Mouse (Mus musculus): ENCODE data around the gene Eps15.

The Eps15 gene

DNA sequence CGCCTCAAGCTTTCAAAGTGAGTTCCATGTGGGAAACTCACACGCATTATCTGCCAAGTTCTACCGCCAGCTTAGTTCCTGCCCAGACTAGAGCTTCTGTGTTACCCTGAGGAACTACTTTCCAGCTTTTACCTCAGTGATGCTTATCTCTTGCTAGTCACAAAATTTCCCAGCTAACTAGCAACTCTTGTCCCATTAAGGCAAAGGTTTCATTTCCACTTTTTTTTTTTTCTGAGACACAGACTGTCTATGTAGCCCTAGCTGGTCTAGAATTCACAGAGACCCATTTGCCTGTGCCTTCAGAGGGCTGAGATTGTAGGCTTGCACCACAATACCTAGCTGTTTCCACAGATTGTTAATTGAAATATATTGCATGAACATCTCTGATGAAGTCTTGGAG is 12.6 kb upstream of the Eps15 start:
- no peak for DNase-seq (ENCODE audit: inconsistent age in 2 of 2, low spot score in 1 of 2)

DNA sequence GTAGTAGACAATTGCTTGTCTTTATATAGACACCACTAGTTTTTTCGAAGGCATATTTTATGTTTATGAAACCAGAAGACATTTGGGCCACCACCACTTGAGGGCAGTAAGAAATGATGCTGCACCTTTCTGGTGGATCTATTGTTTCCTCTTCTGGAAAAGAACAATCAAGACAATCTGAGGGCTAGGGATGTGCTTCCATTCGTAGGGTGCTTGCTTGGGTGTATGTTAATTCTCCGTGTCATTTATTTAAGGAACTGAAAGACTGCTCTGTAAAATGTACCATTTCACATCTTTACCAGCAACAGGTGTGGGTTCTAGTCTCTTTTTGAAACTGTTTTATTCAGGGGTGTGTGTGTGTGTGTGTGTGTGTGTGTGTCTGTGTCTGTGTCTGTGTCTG is 11.2 kb upstream of the Eps15 start:
- DNase-seq (ENCODE audit: inconsistent age in 2 of 2, low spot score in 1 of 2) = no peak

DNA sequence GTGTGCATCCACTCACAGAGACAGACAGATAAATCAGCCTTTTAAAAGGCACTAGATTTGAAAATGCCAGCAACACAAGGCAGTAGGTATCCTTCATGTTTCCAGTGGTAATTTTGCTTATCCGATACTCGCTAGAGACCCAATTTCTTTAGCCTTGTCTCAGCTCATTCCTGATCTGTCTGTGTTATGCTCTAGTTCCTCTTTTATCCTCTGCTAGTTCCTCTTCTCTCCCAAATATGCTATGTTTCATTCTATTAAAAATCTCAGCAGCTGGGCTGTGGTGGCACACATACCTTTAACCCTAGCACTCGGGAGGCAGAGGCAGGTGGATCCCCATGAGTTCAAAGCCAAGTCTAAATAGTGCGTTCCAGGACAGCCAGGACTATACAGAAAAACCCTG is 8.3 kb upstream of the Eps15 start:
- no peak for DNase-seq (ENCODE audit: inconsistent age in 2 of 2, low spot score in 1 of 2)

DNA sequence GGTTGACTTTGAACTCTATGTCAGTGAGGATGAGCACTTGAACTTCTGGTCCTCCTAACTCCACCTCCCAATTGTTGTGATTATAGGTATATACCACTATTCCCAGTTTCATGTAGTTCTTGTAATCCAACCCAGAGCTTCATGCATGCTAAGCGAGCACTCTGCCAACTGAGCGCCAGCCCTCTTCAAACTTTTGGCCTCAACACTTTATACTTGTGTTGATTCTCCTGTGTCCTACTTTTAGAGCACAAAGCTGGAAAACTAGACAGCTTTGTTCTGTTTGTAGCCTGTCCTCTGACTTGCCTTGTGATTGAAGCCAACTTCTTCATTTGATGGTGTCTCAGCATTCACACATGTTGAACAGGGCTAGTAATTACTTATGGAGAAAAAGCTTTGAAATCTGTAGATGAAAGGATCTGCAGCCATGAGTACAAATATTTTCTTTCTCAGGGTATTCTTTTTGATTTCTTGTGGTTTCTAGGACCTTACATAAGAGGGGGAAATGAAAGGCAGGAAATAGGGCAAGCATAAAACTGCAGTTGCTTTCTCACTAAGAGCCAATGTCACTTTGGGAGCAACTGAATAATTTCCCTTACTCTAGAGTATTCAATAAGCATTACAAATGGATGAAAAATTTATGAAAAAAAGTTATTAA is 6.4 kb upstream of the Eps15 start:
- no peak for DNase-seq (ENCODE audit: inconsistent age in 2 of 2, low spot score in 1 of 2)

DNA sequence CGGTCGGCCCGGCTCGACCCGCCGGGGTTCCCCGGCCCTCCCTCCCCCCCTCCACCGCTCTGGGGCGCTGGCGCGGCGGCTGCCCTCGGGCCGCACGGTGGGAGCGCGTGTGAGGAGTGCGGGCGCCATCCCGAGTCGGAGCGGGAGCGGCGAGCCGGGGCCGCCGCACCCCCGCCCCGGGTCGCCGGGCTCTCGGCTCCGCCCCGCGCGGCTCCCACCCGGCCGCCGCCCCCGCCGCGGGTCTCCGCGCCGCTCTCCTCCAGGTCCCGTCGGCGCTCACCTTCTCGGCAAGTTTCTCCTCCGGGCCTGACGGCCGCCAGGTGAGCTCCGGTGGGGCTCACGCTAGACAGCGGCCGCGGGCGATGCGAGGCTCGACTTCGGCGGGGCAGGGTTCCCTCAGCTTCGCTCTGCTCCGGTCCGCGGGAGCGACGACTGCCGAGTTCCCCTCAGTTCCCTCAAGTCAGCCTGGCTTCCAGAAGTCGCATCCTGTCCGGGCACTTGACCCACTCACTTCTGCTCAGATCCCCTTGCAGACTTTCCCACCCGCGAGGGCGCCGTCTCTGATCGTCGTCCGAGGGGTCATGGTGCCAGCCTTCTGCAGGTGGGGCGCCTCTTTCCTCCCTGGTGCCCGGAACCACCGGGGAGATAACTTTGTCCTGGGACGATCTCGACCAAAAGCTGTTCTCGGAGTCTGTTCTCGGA is 542 bp downstream of the Eps15 start:
- DNase-seq (ENCODE audit: inconsistent age in 2 of 2, low spot score in 1 of 2) = peak in 1 of 2 experiments; percentile 78

DNA sequence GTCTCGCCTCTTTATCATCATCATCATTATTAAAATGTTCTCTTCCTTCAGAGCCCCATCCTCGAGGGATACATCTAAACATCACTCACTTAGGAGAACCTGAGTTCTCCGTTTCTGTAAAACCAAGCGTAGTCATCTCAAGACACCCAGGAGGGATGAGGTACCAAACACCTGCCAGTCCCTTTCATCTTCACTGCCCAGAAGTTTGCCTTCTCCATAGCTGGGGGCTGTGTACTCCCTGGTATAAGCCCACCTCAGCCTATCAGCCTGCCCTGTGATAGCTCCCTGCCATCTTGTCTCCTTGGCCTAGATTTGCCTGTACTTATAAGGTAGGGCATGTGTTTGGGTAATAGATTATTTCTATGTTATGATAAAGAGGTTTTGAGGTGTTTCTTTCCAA is 1.1 kb downstream of the Eps15 start:
- DNase-seq (ENCODE audit: inconsistent age in 2 of 2, low spot score in 1 of 2) = peak in 1 of 2 experiments; percentile 15

DNA sequence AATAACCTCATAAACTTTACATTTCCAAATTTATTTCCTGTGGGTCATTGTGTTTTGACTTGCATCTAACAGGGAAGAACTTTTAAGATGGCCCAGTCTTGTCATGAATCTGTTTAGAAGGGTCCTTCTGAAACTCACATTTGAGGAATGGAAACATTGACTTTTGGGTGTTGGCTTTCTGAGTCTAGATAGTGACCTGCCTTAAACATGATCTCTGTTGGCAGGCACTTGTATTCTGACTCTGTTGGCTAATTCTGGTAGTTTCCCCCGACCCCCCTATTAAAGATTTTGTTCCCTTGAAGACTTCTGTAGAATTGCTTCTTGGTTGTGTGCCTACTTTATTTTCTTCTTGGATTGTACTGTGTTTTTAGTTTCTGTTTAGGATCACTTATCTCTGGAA is 1.9 kb downstream of the Eps15 start:
- DNase-seq (ENCODE audit: inconsistent age in 2 of 2, low spot score in 1 of 2) = no peak

DNA sequence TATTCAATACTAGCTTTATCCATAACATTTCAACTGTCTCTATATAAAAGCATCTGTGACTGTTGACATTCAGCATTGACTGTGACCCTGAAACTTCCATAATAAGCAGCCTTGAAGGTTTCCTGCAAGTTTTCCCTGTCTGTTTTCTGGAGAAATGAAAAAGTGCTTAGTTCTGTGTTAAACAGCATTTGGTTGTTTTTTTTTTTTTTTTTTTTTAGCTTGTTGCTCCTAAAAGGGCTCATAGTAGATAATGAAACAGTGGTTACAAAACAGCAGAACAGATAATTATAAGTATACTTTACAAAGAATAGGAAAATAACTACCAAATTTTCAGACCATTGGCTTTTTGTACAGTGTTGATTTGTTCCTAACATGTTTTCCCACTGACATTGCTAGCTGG is 14.6 kb downstream of the Eps15 start:
- no peak for DNase-seq (ENCODE audit: inconsistent age in 2 of 2, low spot score in 1 of 2)

DNA sequence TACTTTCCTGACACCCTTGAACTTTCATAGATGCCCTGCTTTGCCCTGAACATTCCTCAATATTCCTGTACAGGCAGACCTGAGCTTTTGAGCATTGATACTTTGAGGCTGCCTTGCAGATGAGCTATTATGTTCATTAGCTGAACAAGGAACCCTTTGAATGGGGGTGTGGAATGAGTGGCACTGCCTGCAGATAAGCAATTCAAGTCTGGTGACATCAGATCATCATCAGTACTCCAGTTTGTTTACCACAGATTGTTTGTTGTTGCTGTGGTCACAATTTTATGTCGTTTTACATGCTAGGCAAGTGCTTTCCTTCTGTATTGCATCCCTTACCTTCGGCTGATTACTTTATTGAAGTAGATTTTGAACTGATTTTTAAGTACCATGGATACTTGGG is 16.4 kb downstream of the Eps15 start:
- DNase-seq (ENCODE audit: inconsistent age in 2 of 2, low spot score in 1 of 2) = no peak

DNA sequence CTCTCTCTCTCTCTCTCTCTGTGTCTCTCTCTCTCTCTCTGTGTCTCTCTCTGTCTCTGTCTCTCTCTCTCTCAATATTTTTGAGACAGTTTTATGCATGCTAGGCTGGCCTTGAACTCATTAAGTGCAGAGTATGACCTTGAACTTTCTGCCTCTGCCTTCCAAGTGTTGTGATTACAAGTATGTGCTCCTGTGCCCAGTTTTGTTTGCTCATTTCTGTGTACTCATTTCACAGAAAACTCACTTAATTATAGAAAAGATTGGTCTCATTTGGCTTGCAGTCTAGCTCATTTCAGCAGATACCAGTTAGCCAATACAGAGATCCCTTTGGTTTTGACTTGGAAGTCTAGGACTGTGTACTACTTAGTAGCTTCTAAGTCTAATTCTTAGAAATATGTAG is 19.1 kb downstream of the Eps15 start:
- DNase-seq (ENCODE audit: inconsistent age in 2 of 2, low spot score in 1 of 2) = peak in 1 of 2 experiments; percentile 71

DNA sequence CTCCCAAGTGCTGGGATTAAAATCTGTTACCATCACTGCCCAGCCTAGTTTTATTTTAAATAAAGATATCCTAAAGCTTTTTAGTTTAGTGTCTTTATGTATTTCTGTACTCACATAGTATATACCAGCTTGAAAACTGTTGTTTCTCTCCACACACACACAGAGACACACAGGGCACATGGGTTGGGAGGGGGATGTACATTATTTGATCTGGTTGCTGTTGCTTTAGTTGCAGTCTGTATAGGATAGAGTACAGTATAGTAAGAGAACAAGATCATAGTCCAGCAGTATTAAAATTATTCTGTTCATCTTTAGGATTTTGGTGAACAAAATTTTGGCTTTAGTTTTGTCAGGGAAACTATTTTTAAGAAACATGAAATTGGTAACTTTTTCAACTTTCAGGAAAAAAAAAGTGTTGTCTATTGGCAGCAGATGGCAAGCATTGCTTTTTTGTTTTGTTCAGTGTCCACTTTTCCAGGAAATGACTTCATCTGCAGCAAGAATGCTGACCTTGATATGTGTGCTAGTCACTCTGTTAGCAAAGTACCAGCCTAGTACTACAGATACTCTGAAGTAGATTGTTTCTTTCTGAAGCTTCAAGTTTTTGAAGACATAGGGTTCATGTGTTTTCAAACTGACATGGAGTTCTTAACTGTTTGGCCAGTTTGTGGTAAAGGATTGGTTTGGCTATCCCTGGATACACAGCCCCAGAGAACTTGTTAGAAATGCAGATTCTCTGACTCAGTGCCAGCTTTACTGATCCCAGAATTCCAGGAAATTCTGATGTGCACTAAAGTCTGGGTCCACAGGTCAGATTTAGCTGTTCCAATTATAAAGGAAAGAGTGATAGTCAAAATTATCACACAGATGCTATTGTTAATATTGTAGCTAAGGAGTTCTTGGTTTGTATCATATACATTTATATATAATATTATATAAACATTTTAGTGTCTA is 37.1 kb downstream of the Eps15 start:
- DNase-seq (ENCODE audit: inconsistent age in 2 of 2, low spot score in 1 of 2) = peak in 1 of 2 experiments; percentile 85

DNA sequence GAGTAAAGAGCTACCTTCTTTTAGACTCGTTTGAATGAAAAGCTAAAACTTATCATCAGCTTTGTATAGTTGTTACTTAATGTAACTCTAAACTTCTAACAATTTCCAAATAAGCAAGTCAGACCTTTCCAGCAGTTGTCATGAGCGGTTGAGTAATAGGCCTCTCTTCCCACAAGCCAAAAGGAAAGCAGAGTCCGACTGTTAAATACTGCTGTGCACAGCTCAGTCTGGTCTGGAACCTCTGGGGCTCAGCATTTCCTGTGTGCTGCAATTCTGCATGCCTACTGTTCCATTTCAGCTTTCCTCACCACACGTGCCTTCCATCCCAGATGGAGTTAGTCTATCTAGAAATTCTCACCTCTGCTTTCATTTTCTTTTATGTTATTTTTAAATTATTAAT is 56.7 kb downstream of the Eps15 start:
- DNase-seq (ENCODE audit: inconsistent age in 2 of 2, low spot score in 1 of 2) = peak in 1 of 2 experiments; percentile 35

DNA sequence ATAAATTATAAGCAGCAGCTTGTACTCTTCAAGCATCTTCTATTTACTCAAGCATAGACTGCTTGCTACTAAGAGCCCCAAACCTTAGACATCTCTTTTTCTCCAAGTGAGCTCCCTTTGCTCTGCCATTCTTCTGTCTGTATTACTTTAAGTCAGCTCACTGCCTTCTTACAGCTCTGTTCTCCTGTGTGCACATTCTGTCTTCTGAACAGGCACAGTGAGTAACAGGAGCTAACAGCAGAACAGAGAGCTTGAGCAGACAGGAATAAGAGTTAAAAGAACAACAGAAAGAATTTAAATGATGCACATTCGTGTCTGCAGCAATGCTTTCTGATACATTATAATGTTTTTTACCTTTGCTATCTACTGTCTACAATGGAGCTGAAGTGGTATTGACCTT is 61.2 kb downstream of the Eps15 start:
- DNase-seq (ENCODE audit: inconsistent age in 2 of 2, low spot score in 1 of 2) = no peak

DNA sequence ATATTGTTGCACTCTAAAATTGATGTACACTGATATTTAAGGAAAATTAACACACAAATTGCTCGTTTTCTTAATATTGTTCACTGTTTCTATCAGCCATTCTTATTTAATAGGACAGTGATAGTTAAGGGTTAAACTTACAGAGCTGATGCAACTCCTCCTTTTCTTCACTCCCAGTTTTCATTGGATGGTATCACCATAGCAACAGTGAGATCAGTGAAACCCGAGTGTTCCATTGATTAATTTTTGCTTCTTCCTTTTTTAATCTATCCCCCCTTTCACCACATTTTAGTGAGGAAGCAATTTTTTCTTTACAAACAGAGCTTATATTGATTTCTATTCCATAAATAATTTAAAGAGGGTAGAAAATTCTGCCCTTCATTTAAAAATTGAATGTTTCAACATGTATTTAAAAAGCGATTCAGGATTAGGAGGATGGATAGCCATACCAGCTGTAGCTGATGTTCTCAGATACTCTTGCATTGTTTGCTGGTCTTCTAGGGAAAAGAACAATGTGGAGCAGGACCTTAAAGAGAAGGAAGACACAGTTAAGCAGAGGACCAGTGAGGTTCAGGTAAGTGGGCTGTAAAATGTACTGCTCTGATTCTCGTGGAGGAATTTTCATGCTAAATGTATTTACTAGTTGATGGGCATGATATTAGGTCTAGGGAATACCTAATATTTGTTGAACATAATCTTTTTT is 62.9 kb downstream of the Eps15 start:
- DNase-seq (ENCODE audit: inconsistent age in 2 of 2, low spot score in 1 of 2) = no peak

DNA sequence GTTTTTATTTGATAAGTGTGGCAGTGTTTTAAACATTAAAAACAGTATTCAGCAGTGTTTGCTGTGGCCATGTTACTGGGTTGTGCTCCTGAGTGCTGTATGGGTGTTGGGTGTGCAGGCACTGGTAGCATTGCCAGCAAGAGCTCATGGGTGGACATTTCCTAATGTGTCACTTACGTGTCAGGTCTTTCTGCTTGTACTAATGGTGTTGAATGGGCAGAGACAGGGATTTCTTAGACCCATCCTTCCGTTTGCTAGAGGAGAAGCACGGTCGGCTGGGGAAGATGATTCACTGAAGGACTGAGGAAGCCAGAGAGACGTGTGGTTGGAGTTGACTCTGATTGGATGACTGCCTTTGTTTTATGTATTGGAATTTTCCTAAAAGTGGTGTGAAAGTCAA is 63.8 kb downstream of the Eps15 start:
- no peak for DNase-seq (ENCODE audit: inconsistent age in 2 of 2, low spot score in 1 of 2)

DNA sequence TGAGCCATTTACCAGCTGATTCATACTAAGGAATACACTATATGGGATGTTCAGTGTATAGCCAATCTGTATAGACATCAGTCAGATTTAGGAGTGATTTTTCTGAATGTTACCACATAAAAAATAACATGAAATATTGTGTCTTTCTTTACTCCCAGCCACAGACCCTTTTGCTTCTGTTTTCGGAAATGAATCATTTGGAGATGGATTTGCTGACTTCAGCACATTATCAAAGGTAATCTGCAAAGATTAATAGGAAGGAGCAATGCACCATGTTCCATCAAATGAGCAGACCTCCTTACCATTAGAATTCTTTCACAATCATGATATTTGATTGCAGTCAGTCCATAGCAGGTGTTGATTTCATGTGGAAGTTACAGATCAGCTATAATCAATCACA is 98.0 kb downstream of the Eps15 start:
- DNase-seq (ENCODE audit: inconsistent age in 2 of 2, low spot score in 1 of 2) = no peak

DNA sequence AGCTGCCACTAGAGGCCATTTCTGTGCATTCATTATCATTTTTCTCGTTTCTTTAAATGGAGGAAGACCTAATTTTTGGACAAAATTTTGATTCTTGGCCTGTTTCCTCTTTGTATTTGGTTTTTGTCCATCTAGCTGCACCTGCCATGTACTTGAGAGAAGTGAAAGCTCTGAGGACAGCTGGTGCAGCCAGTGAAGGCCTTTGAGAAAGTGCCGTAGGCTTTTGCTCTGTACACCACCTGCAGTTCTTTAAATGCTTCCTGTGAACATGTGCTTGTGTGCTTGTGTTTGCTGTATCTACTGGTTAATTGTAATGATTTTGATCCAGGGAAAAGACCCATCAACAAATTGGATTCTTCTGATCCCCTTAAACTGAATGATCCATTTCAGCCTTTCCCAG is 102.4 kb downstream of the Eps15 start:
- DNase-seq (ENCODE audit: inconsistent age in 2 of 2, low spot score in 1 of 2) = no peak

DNA sequence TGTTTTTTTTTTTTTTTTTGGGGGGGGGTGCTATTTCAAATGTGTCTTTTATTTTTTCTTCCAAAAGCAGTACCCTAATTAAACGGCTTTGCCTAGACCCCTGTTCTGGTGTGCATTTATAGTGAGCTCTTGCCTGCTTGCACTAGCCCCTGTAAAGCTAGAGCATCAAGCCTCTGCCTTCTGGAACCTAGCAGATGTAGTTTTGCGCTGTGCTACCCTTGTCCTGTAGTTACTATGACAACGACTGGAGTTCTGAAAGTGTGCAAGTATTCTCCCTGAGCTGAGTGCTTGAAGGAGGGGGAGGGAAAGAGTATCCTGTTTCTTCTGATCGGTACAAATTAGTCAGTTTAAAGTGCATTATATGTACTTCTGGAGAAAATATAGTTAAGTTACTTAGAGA is 105.5 kb downstream of the Eps15 start:
- DNase-seq (ENCODE audit: inconsistent age in 2 of 2, low spot score in 1 of 2) = no peak

DNA sequence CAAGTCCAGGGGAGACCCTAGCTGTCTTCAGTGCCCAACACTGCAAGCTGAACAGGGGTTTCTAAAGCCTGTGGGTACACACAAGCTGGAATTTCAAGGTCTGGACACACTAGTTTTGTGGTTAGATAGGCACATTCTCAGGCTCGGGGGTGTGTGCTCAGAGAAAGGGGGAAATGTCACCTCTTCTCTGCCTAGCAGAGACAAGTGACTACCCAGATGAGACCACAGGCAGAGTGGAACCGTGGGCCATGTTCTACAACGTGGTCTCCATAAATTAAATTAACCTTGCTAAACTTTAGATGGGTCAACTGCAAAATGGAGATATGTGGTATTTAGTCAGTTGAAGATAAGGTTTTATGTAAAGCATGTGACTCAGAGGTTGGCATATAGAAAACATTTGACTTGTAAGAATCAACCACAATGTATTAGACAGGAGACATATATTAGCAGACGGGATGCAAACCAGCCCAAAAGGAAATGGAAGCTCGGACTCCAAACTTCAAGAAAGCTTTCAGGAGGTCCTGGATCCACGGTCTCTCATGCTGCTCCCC is 113.2 kb downstream of the Eps15 start:
- no peak for DNase-seq (ENCODE audit: inconsistent age in 2 of 2, low spot score in 1 of 2)

DNA sequence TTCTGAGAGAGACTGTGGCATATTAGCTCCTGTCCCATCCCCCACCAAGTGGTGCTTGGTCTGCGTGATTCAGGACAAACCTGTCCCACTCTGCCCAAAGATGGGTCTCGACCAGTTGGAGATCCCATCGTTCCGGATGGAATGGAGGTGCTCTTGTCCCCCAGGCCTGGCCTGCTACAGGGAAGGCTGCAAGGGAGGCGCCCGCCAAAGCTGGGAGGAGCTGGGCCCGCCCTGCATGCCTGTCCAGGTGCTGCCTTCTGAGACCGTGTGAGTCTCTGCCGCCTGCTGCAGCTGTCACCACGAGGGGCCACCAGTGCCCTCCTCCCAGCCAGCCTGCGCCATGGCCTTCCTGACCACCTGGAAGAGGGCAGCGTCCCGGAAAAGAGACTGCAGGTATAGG is 113.8 kb downstream of the Eps15 start:
- peak in 1 of 2 experiments; percentile 41 for DNase-seq (ENCODE audit: inconsistent age in 2 of 2, low spot score in 1 of 2)

Data from adrenal gland, adult (tissue).